Mouse (Mus musculus): ENCODE results near the gene Calhm1. TPM values are rescaled to one million over a fixed set of nuclear protein-coding genes. Genes with fewer than 3 reads are reported as not detected.

Calhm1 gene
- polyA plus RNA-seq (2012; rRNA removed): not detected in 2 replicates

- TF ChIP-seq CTCF (IDR thresholded peaks at IDR 0.05; ENCODE audit: borderline replicate concordance, extremely low read depth, insufficient read depth, insufficient read length): no peak
- no peak for TF ChIP-seq POLR2A (IDR thresholded peaks at IDR 0.05; ENCODE audit: borderline replicate concordance, extremely low read depth, insufficient read depth, insufficient read length, poor library complexity, severe bottlenecking)
- DNase-seq (ENCODE audit: low read depth): no peak
These were observed at the start of gene Calhm1 for GRCm38 (mm10) chr19:47144154-47144553. Gene Calhm1, minus strand, starts transcription at chr19:47144254.

- DNase-seq (ENCODE audit: low read depth): no peak
- TF ChIP-seq POLR2A (IDR thresholded peaks at IDR 0.05; ENCODE audit: borderline replicate concordance, extremely low read depth, insufficient read depth, insufficient read length, poor library complexity, severe bottlenecking) (no peak), CTCF (IDR thresholded peaks at IDR 0.05; ENCODE audit: borderline replicate concordance, extremely low read depth, insufficient read depth, insufficient read length) (no peak)
These were observed 48.1 kb upstream of the Calhm1 start for GRCm38 (mm10) chr19:47192158-47192557.

- TF ChIP-seq POLR2A (IDR thresholded peaks at IDR 0.05; ENCODE audit: borderline replicate concordance, extremely low read depth, insufficient read depth, insufficient read length, poor library complexity, severe bottlenecking) (no peak), CTCF (IDR thresholded peaks at IDR 0.05; ENCODE audit: borderline replicate concordance, extremely low read depth, insufficient read depth, insufficient read length) (no peak)
- peak; percentile 78 for DNase-seq (ENCODE audit: low read depth)
These were observed 44.6 kb upstream of the Calhm1 start for GRCm38 (mm10) chr19:47188515-47189128.

- TF ChIP-seq CTCF (IDR thresholded peaks at IDR 0.05; ENCODE audit: borderline replicate concordance, extremely low read depth, insufficient read depth, insufficient read length): no peak
- TF ChIP-seq POLR2A (IDR thresholded peaks at IDR 0.05; ENCODE audit: borderline replicate concordance, extremely low read depth, insufficient read depth, insufficient read length, poor library complexity, severe bottlenecking): no peak
- no peak for DNase-seq (ENCODE audit: low read depth)
These were observed 42.6 kb upstream of the Calhm1 start for GRCm38 (mm10) chr19:47186514-47187275.

- DNase-seq (ENCODE audit: low read depth): no peak
- no peak for TF ChIP-seq POLR2A (IDR thresholded peaks at IDR 0.05; ENCODE audit: borderline replicate concordance, extremely low read depth, insufficient read depth, insufficient read length, poor library complexity, severe bottlenecking)
- no peak for TF ChIP-seq CTCF (IDR thresholded peaks at IDR 0.05; ENCODE audit: borderline replicate concordance, extremely low read depth, insufficient read depth, insufficient read length)
These were observed 40.7 kb upstream of the Calhm1 start for GRCm38 (mm10) chr19:47184736-47185135.

- TF ChIP-seq POLR2A (IDR thresholded peaks at IDR 0.05; ENCODE audit: borderline replicate concordance, extremely low read depth, insufficient read depth, insufficient read length, poor library complexity, severe bottlenecking) (no peak), CTCF (IDR thresholded peaks at IDR 0.05; ENCODE audit: borderline replicate concordance, extremely low read depth, insufficient read depth, insufficient read length) (no peak)
- no peak for DNase-seq (ENCODE audit: low read depth)
These were observed 40.2 kb upstream of the Calhm1 start for GRCm38 (mm10) chr19:47184221-47184620.

- TF ChIP-seq POLR2A (IDR thresholded peaks at IDR 0.05; ENCODE audit: borderline replicate concordance, extremely low read depth, insufficient read depth, insufficient read length, poor library complexity, severe bottlenecking) (no peak), CTCF (IDR thresholded peaks at IDR 0.05; ENCODE audit: borderline replicate concordance, extremely low read depth, insufficient read depth, insufficient read length) (no peak)
These were observed 36.0 kb upstream of the Calhm1 start for GRCm38 (mm10) chr19:47180011-47180410.

GRCm38 (mm10) chr19:47179272-47179809 is 35.3 kb upstream of the Calhm1 start:
- peak; percentile 28 for DNase-seq (ENCODE audit: low read depth)
- TF ChIP-seq POLR2A (IDR thresholded peaks at IDR 0.05; ENCODE audit: borderline replicate concordance, extremely low read depth, insufficient read depth, insufficient read length, poor library complexity, severe bottlenecking) (0 out of 2 replicates have a peak, but pooled peaks have one; percentile 34), CTCF (IDR thresholded peaks at IDR 0.05; ENCODE audit: borderline replicate concordance, extremely low read depth, insufficient read depth, insufficient read length) (no peak)

More at GRCm38 (mm10) chr19:47180011-47180410, 36.0 kb upstream of the Calhm1 start:
- DNase-seq (ENCODE audit: low read depth): no peak

- DNase-seq (ENCODE audit: low read depth): peak; percentile 78
- TF ChIP-seq CTCF (IDR thresholded peaks at IDR 0.05; ENCODE audit: borderline replicate concordance, extremely low read depth, insufficient read depth, insufficient read length) (no peak), POLR2A (IDR thresholded peaks at IDR 0.05; ENCODE audit: borderline replicate concordance, extremely low read depth, insufficient read depth, insufficient read length, poor library complexity, severe bottlenecking) (no peak)
These were observed 34.6 kb upstream of the Calhm1 start, which contains the start of gene Neurl1a for GRCm38 (mm10) chr19:47178431-47179271. Gene Neurl1a, plus strand, starts transcription at chr19:47178820.

GRCm38 (mm10) chr19:47178001-47178400 is 33.9 kb upstream of the Calhm1 start:
- peak; percentile 53 for DNase-seq (ENCODE audit: low read depth)
- TF ChIP-seq CTCF (IDR thresholded peaks at IDR 0.05; ENCODE audit: borderline replicate concordance, extremely low read depth, insufficient read depth, insufficient read length): peak; percentile 51; the same call in 1 of the 2 replicates
- no peak for TF ChIP-seq POLR2A (IDR thresholded peaks at IDR 0.05; ENCODE audit: borderline replicate concordance, extremely low read depth, insufficient read depth, insufficient read length, poor library complexity, severe bottlenecking)
